In genomic region chr11:113667122-113667521, GRCm38 (mm10) we compare ENCODE assay signal across 10 mouse cellular contexts. TPM values are rescaled to one million over a fixed set of nuclear protein-coding genes. Genes with fewer than 3 reads are reported as not detected.
A peak's percentile ranks its signal among the peaks of the same experiment; 100 is the strongest.
DNase-seq lines count a peak whose midpoint lies in the region; ATAC-seq and TF ChIP-seq lines count a peak whose summit lies in the region.
"Had no signal": no experiment of that assay in that cellular context is flagged by ENCODE, and none has a peak within 500 bp of the region (broad histone marks: within the 10 kb centered on the region; RNA-seq: fewer than 3 reads in every experiment).

No protein-coding gene starts in this region.

- no peak overlapping the region for H3K9ac ChIP-seq in hindbrain, embryonic 15.5 days
- peak overlapping the region; percentile 57; the same call in 1 of the 2 replicates for H3K9ac ChIP-seq in liver, embryonic 13.5 days
- H3K9ac ChIP-seq in heart, adult 2 months (ENCODE audit: low read depth, low read length), result no peak overlapping the region

- intact Hi-C loops in heart, adult 2 months (cut with DNase I), result no loop called here

- peak overlapping the region; percentile 45; the same call in 1 of the 2 replicates for H3K27ac ChIP-seq in hindbrain, embryonic 15.5 days (replicated peaks)
- no peak overlapping the region for H3K27ac ChIP-seq in hindbrain, embryonic 10.5 days
- peak overlapping the region; percentile 82 for H3K27ac ChIP-seq in liver, embryonic 13.5 days
- no peak overlapping the region for H3K27ac ChIP-seq in heart, adult 2 months
- H3K27ac ChIP-seq: macrophage had no signal

- H3K36me3 ChIP-seq in hindbrain, embryonic 15.5 days, result peaks cover 26% of the 10 kb centered on the region
- peaks cover 90% of the 10 kb centered on the region for H3K36me3 ChIP-seq in hindbrain, embryonic 10.5 days
- H3K36me3 ChIP-seq in liver, embryonic 13.5 days, result peaks cover 91% of the 10 kb centered on the region
- no peaks in the 10 kb centered on the region; the same call in 1 of the 2 replicates for H3K36me3 ChIP-seq in heart, adult 2 months (ENCODE audit: control insufficient read depth, insufficient read depth, low read length)

- H3K79me2 ChIP-seq in heart, adult 2 months (replicated peaks; ENCODE audit: control insufficient read depth, insufficient read depth, low read length), result no peaks in the 10 kb centered on the region; the same call in 1 of the 2 replicates

- TF ChIP-seq EP300 in heart, adult 2 months (IDR thresholded peaks at IDR 0.05; ENCODE audit: insufficient read depth, low read depth, low read length), result no peak

- H3K4me2 ChIP-seq in hindbrain, embryonic 15.5 days, result no peak overlapping the region
- peak overlapping the region; percentile 56 for H3K4me2 ChIP-seq in liver, embryonic 13.5 days

- H3K4me1 ChIP-seq in hindbrain, embryonic 15.5 days (replicated peaks), result peaks cover 12% of the 10 kb centered on the region; the same call in 1 of the 2 replicates
- H3K4me1 ChIP-seq in hindbrain, embryonic 10.5 days (replicated peaks), result peaks cover 10% of the 10 kb centered on the region; the same call in 1 of the 2 replicates
- peaks cover 65% of the 10 kb centered on the region for H3K4me1 ChIP-seq in liver, embryonic 13.5 days (replicated peaks)
- peaks cover 5% of the 10 kb centered on the region; the same call in 1 of the 2 replicates for H3K4me1 ChIP-seq in heart, adult 2 months (ENCODE audit: control insufficient read depth, insufficient read depth, low read length)

- TF ChIP-seq POLR2A in brain, embryonic 14.5 days (IDR thresholded peaks at IDR 0.05; ENCODE audit: borderline replicate concordance, extremely low read depth, insufficient read depth, insufficient read length, poor library complexity, severe bottlenecking), result no peak
- TF ChIP-seq POLR2A in heart, adult 2 months (IDR thresholded peaks at IDR 0.05; ENCODE audit: insufficient read depth, low read depth, low read length), result no peak

- TF ChIP-seq CTCF in brain, embryonic 14.5 days (IDR thresholded peaks at IDR 0.05; ENCODE audit: borderline replicate concordance, extremely low read depth, insufficient read depth, insufficient read length), result no peak
- TF ChIP-seq CTCF in heart, adult 2 months (IDR thresholded peaks at IDR 0.05), result no peak

- WGBS in hindbrain, embryonic 15.5 days, result 61% methylated on average over 2 of the region's 2 CpGs
- 92% methylated on average over 2 of the region's 2 CpGs for WGBS in hindbrain, embryonic 10.5 days
- 78% methylated on average over 2 of the region's 2 CpGs for WGBS in liver, embryonic 13.5 days (ENCODE audit: insufficient replicate concordance)
- WGBS in heart, adult 2 months, result 52% methylated on average over 2 of the region's 2 CpGs

- H3K9me3 ChIP-seq in hindbrain, embryonic 15.5 days, result no peaks in the 10 kb centered on the region
- H3K9me3 ChIP-seq in hindbrain, embryonic 10.5 days, result no peaks in the 10 kb centered on the region
- no peaks in the 10 kb centered on the region for H3K9me3 ChIP-seq in liver, embryonic 13.5 days (replicated peaks)

- H3K27me3 ChIP-seq in hindbrain, embryonic 15.5 days, result no peaks in the 10 kb centered on the region
- no peaks in the 10 kb centered on the region for H3K27me3 ChIP-seq in hindbrain, embryonic 10.5 days (ENCODE audit: insufficient read depth, poor library complexity, severe bottlenecking)
- no peaks in the 10 kb centered on the region for H3K27me3 ChIP-seq in liver, embryonic 13.5 days
- no peaks in the 10 kb centered on the region for H3K27me3 ChIP-seq in heart, adult 2 months (ENCODE audit: control insufficient read depth, insufficient read depth, low read length)

- no peak for DNase-seq in hindbrain, embryonic 10.5 days (ENCODE audit: low spot score)
- peak; percentile 69 for DNase-seq in brain, embryonic 14.5 days (ENCODE audit: low read depth)
- DNase-seq in kidney, adult 18-20 months, result peak; percentile 47
- no peak for DNase-seq in liver, embryonic 13.5 days
- no peak for DNase-seq in right cerebral cortex, postnatal 4 days
- DNase-seq in heart, adult 2 months, result no peak

- H3K4me3 ChIP-seq in hindbrain, embryonic 15.5 days, result no peak overlapping the region
- H3K4me3 ChIP-seq in hindbrain, embryonic 10.5 days, result no peak overlapping the region
- peak overlapping the region; percentile 20; the same call in 1 of the 2 replicates for H3K4me3 ChIP-seq in liver, embryonic 13.5 days (replicated peaks)
- no peak overlapping the region for H3K4me3 ChIP-seq in heart, adult 2 months

- peak; percentile 51; the same call in 1 of the 2 replicates for ATAC-seq in hindbrain, embryonic 15.5 days (ENCODE audit: low FRiP score, low read depth)
- ATAC-seq in liver, embryonic 13.5 days (ENCODE audit: low read depth), result no peak
- ATAC-seq in megakaryocyte progenitor cell, adult 5-6 weeks (replicated peaks; ENCODE audit: poor library complexity), result no peak

RNA-seq across cellular contexts. Expression of gene Fam104a, which starts 16.8 kb away (rescaled TPM):
- 41.4 and 43.8 TPM in 2 replicates for polyA plus RNA-seq in hindbrain, embryonic 15.5 days (2015; fragmentation: Nextera tagmentation; extraction: Ambion mirVana)
- polyA plus RNA-seq in hindbrain, embryonic 10.5 days (2016; fragmentation: Nextera tagmentation; extraction: Ambion mirVana), result 58.8 TPM in 2 replicates
- polyA plus RNA-seq in brain, embryonic 14.5 days (2012; rRNA removed), result 30.2 and 37.4 TPM in 2 replicates
- 45.1 and 46.3 TPM in 2 replicates for polyA plus RNA-seq in liver, embryonic 13.5 days (2015; fragmentation: Nextera tagmentation; extraction: Ambion mirVana)
- total RNA-seq in megakaryocyte progenitor cell, adult 5-6 weeks (2015), result 12.3 and 13.7 TPM in 2 replicates
- 16.0 and 20.0 TPM in 2 replicates for total RNA-seq in megakaryocyte progenitor cell, adult 5-6 weeks (2017)
- total RNA-seq in heart, adult 2 months (2021), result 10 to 100 TPM; 15.3 to 16.4 TPM
- polyA plus RNA-seq in heart, adult 2 months (2012; rRNA removed), result 10.7 and 12.4 TPM in 2 replicates

RNA-seq across cellular contexts. Expression of gene D11Wsu47e, which starts 17.1 kb away (rescaled TPM):
- 23.5 and 24.2 TPM in 2 replicates for polyA plus RNA-seq in hindbrain, embryonic 15.5 days (2015; fragmentation: Nextera tagmentation; extraction: Ambion mirVana)
- polyA plus RNA-seq in hindbrain, embryonic 10.5 days (2016; fragmentation: Nextera tagmentation; extraction: Ambion mirVana), result 25.8 and 27.3 TPM in 2 replicates
- polyA plus RNA-seq in brain, embryonic 14.5 days (2012; rRNA removed), result 31.4 and 34.3 TPM in 2 replicates
- polyA plus RNA-seq in liver, embryonic 13.5 days (2015; fragmentation: Nextera tagmentation; extraction: Ambion mirVana), result 9.5 and 11.0 TPM in 2 replicates
- total RNA-seq in megakaryocyte progenitor cell, adult 5-6 weeks (2015), result 8.8 and 10.9 TPM in 2 replicates
- total RNA-seq in megakaryocyte progenitor cell, adult 5-6 weeks (2017), result 16.9 and 17.3 TPM in 2 replicates
- 1 to 10 TPM; 5.8 to 6.4 TPM for total RNA-seq in heart, adult 2 months (2021)
- 4.7 and 7.8 TPM in 2 replicates for polyA plus RNA-seq in heart, adult 2 months (2012; rRNA removed)

RNA-seq across cellular contexts. Expression of gene Slc39a11, which starts 17.2 kb away (rescaled TPM):
- 34.2 and 35.0 TPM in 2 replicates for polyA plus RNA-seq in hindbrain, embryonic 15.5 days (2015; fragmentation: Nextera tagmentation; extraction: Ambion mirVana)
- polyA plus RNA-seq in hindbrain, embryonic 10.5 days (2016; fragmentation: Nextera tagmentation; extraction: Ambion mirVana), result 21.5 and 25.3 TPM in 2 replicates
- polyA plus RNA-seq in brain, embryonic 14.5 days (2012; rRNA removed), result 22.1 and 24.3 TPM in 2 replicates
- 15.0 and 16.3 TPM in 2 replicates for polyA plus RNA-seq in liver, embryonic 13.5 days (2015; fragmentation: Nextera tagmentation; extraction: Ambion mirVana)
- total RNA-seq in megakaryocyte progenitor cell, adult 5-6 weeks (2015), result 25.6 and 30.9 TPM in 2 replicates
- total RNA-seq in megakaryocyte progenitor cell, adult 5-6 weeks (2017), result 30.9 and 32.6 TPM in 2 replicates
- 1 to 10 TPM; 2.6 to 2.7 TPM for total RNA-seq in heart, adult 2 months (2021)
- 3.7 and 5.6 TPM in 2 replicates for polyA plus RNA-seq in heart, adult 2 months (2012; rRNA removed)

RNA-seq across cellular contexts. Expression of gene Cog1, which starts 18.2 kb away (rescaled TPM):
- polyA plus RNA-seq in hindbrain, embryonic 15.5 days (2015; fragmentation: Nextera tagmentation; extraction: Ambion mirVana), result 39.4 and 42.6 TPM in 2 replicates
- polyA plus RNA-seq in hindbrain, embryonic 10.5 days (2016; fragmentation: Nextera tagmentation; extraction: Ambion mirVana), result 32.1 and 40.3 TPM in 2 replicates
- polyA plus RNA-seq in brain, embryonic 14.5 days (2012; rRNA removed), result 53.0 and 59.8 TPM in 2 replicates
- 12.3 and 14.3 TPM in 2 replicates for polyA plus RNA-seq in liver, embryonic 13.5 days (2015; fragmentation: Nextera tagmentation; extraction: Ambion mirVana)
- total RNA-seq in megakaryocyte progenitor cell, adult 5-6 weeks (2015), result 26.0 and 29.0 TPM in 2 replicates
- 13.7 and 13.9 TPM in 2 replicates for total RNA-seq in megakaryocyte progenitor cell, adult 5-6 weeks (2017)
- total RNA-seq in heart, adult 2 months (2021), result 10 to 100 TPM; 16.9 to 18.6 TPM
- polyA plus RNA-seq in heart, adult 2 months (2012; rRNA removed), result 25.2 and 32.7 TPM in 2 replicates

RNA-seq across cellular contexts. Expression of gene Cpsf4l, which starts 42.7 kb away (rescaled TPM):
- polyA plus RNA-seq in hindbrain, embryonic 15.5 days (2015; fragmentation: Nextera tagmentation; extraction: Ambion mirVana), result 0.29 and 0.49 TPM in 2 replicates
- polyA plus RNA-seq in hindbrain, embryonic 10.5 days (2016; fragmentation: Nextera tagmentation; extraction: Ambion mirVana), result 0.47 and 1.1 TPM in 2 replicates
- 0.28 and 0.29 TPM in 2 replicates for polyA plus RNA-seq in brain, embryonic 14.5 days (2012; rRNA removed)
- not detected in 2 replicates for polyA plus RNA-seq in liver, embryonic 13.5 days (2015; fragmentation: Nextera tagmentation; extraction: Ambion mirVana)
- total RNA-seq in megakaryocyte progenitor cell, adult 5-6 weeks (2015), result not detected in 2 replicates
- not detected in 2 replicates for total RNA-seq in megakaryocyte progenitor cell, adult 5-6 weeks (2017)
- not detected for total RNA-seq in heart, adult 2 months (2021)
- polyA plus RNA-seq in heart, adult 2 months (2012; rRNA removed), result 0.18 TPM in 1 of 2 replicates, not detected in the other
- total RNA-seq: layer of hippocampus, postnatal 10 days had no signal
- polyA plus RNA-seq: macrophage had no signal

Comparison
In these comparisons a context has a peak if more than half of its experiments do, and no peak if none do; other contexts are left out.
1. H3K27ac ChIP-seq: peak in hindbrain, embryonic 15.5 days (single experiment) and liver, embryonic 13.5 days (single experiment); none in hindbrain, embryonic 10.5 days (single experiment) and heart, adult 2 months (single experiment).
2. DNase-seq: peak in brain, embryonic 14.5 days (single experiment) and kidney, adult 18-20 months (single experiment); none in hindbrain, embryonic 10.5 days (single experiment), liver, embryonic 13.5 days (single experiment), right cerebral cortex, postnatal 4 days (single experiment) and heart, adult 2 months (0 of 2).